Mouse (Mus musculus) forebrain, embryonic 14.5 days (tissue): ENCODE results near the gene Necap1. TPM values are rescaled to one million over a fixed set of nuclear protein-coding genes. Genes with fewer than 3 reads are reported as not detected.

Experiments
- ATAC-seq: fragments of 200-750 bp; cut with Nextera tagmentation; 2 replicates; pipeline ENCODE4 v1.8.0; 2017; ENCODE audit warnings: mild to moderate bottlenecking, moderate library complexity
- DNase-seq: peaks from one replicate; pipeline ENCODE4 v3.0.0-alpha.2; 2015; ENCODE audit warnings: low spot score
- H3K27ac ChIP-seq: fragments of 300-500 bp; sonication (generic); 2 replicates; pipeline ENCODE4 v1.5.1; 2014; ENCODE audit warnings: low read depth, mild to moderate bottlenecking, control low read depth, low read length, moderate library complexity
- H3K27me3 ChIP-seq: fragments of 300-500 bp; sonication (generic); replicated peaks from 2 replicates; pipeline ENCODE4 v1.6.1; 2014; ENCODE audit warnings: low read length, control low read depth, mixed read lengths; ENCODE audit not compliant: control insufficient read depth, insufficient read depth
- H3K36me3 ChIP-seq: fragments of 300-500 bp; sonication (generic); 2 replicates; pipeline ENCODE4 v1.6.1; 2014; ENCODE audit warnings: low read length, control low read depth; ENCODE audit not compliant: control insufficient read depth, insufficient read depth
- H3K4me1 ChIP-seq: fragments of 300-500 bp; sonication (generic); 2 replicates; pipeline ENCODE4 v1.6.1; 2014; ENCODE audit warnings: antibody characterized with exemption, low read length, control low read depth; ENCODE audit not compliant: control insufficient read depth, insufficient read depth
- H3K4me2 ChIP-seq: fragments of 300-500 bp; sonication (generic); 2 replicates; pipeline ENCODE4 v1.6.1; 2014; ENCODE audit warnings: mild to moderate bottlenecking, control low read depth, low read length
- H3K4me3 ChIP-seq: fragments of 300-500 bp; sonication (generic); 2 replicates; pipeline ENCODE4 v1.5.1; 2014; ENCODE audit warnings: low read depth, low read length, control low read depth
- H3K9ac ChIP-seq: fragments of 300-500 bp; sonication (generic); 2 replicates; pipeline ENCODE4 v1.6.1; 2014; ENCODE audit warnings: mild to moderate bottlenecking, low read length, control low read depth, moderate library complexity
- H3K9me3 ChIP-seq: fragments of 300-500 bp; sonication (generic); replicated peaks from 2 replicates; pipeline ENCODE4 v1.6.1; 2016; ENCODE audit warnings: low read length, control low read depth, mixed read lengths; ENCODE audit not compliant: control insufficient read depth
- WGBS: fragments of 180-500 bp; shearing (Covaris S2); extraction: QIAGEN DNeasy Blood & Tissue Kit; methylation state at CpG from one replicate; pipeline ENCODE4 v1.1.7; 2014; 5-methylcytosine and 5-hydroxymethylcytosine counted together
- microRNA-seq: library from miRNA; unstranded; fragments of <30 nt; microRNA quantifications from one replicate; pipeline ENCODE4, GENCODE M21; 2016
- polyA plus RNA-seq: library from polyadenylated mRNA; unstranded; fragments of >200 nt; fragmentation: Nextera tagmentation; extraction: Ambion mirVana; gene quantifications from 2 replicates; pipeline ENCODE4 v1.2.1, GENCODE M21; 2014

Gene Necap1
- polyA plus RNA-seq, 1 experiment from 2014 or later = 106 TPM

- Histone ChIP-seq H3K27me3 (no peaks in the 10 kb centered on the region), H3K27ac (no peak within 1 kb of the TSS), H3K9me3 (no peaks in the 10 kb centered on the region), H3K9ac (no peak within 1 kb of the TSS), H3K4me1 (no peaks in the 10 kb centered on the region), H3K4me3 (no peak within 1 kb of the TSS), H3K4me2 (no peak within 1 kb of the TSS), H3K36me3 (no peaks in the 10 kb centered on the region)
- ATAC-seq (no peak), DNase-seq (no peak)
- WGBS = 72% methylated on average over 4 of the region's 4 CpGs
These were observed 47.2 kb downstream of the Necap1 start, which contains the start of gene Clec4a1 for GRCm38 (mm10) chr6:122921451-122921850. TSS of gene Clec4a1 (plus strand) at chr6:122921848.

- ATAC-seq (no peak), DNase-seq (no peak)
- Histone ChIP-seq H3K4me3 (no peak overlapping the region), H3K27me3 (no peaks in the 10 kb centered on the region), H3K4me1 (no peaks in the 10 kb centered on the region), H3K4me2 (no peak overlapping the region), H3K36me3 (no peaks in the 10 kb centered on the region), H3K9ac (no peak overlapping the region), H3K27ac (no peak overlapping the region), H3K9me3 (no peaks in the 10 kb centered on the region)
- 91% methylated on average over 3 of the region's 3 CpGs for WGBS
These were observed 60.6 kb downstream of the Necap1 start for GRCm38 (mm10) chr6:122934845-122935244.

Small RNA genes lying within 50 kb of the gene (microRNA-seq; reads per million reads assigned to microRNA genes)
- 0.40 reads per million for gene Mir7231

Other genes starting within 250 kb of the Necap1 start
- gene Dppa3, start 248.1 kb upstream of the Necap1 start, polyA plus RNA-seq = not detected in 2 replicates
- gene Nanog, start 167.0 kb upstream of the Necap1 start, polyA plus RNA-seq = 0.12 and 0.30 TPM in 2 replicates
- 15.6 and 18.1 TPM in 2 replicates for gene Slc2a3, start 72.8 kb upstream of the Necap1 start, polyA plus RNA-seq
- 4.9 and 6.4 TPM in 2 replicates for gene Foxj2, start 54.6 kb upstream of the Necap1 start, polyA plus RNA-seq
- gene C3ar1, start 18.3 kb upstream of the Necap1 start, polyA plus RNA-seq = 1.1 and 1.2 TPM in 2 replicates
- 1.2 TPM in 2 replicates for gene Clec4a1, start 47.4 kb downstream of the Necap1 start, polyA plus RNA-seq
- 0.69 and 0.84 TPM in 2 replicates for gene Clec4a3, start 78.0 kb downstream of the Necap1 start, polyA plus RNA-seq
- not detected in 2 replicates for gene Clec4a4, start 115.9 kb downstream of the Necap1 start, polyA plus RNA-seq
- gene Clec4b1, start 175.5 kb downstream of the Necap1 start, polyA plus RNA-seq = not detected in 2 replicates
- gene Clec4a2, start 232.0 kb downstream of the Necap1 start, polyA plus RNA-seq = 1.3 and 1.7 TPM in 2 replicates